Mouse (Mus musculus): ENCODE data around the gene Dclre1a. TPM values are rescaled to one million over a fixed set of nuclear protein-coding genes. Genes with fewer than 3 reads are reported as not detected.

Dclre1a gene
- 4.0 and 5.4 TPM in 2 replicates for polyA plus RNA-seq (2021; fragmentation: Nextera tagmentation)
- long read RNA-seq, experiment 1, partial matches to known transcripts = 1 of 7 reads
- long read RNA-seq, experiment 1, other reads (novel, unspliced or antisense) = 5 of 7 reads
- long read RNA-seq, experiment 2, full-length matches to known transcripts = 2 of 11 reads
- long read RNA-seq, experiment 2, partial matches to known transcripts = 2 of 11 reads
- long read RNA-seq, experiment 2, other reads (novel, unspliced or antisense) = 7 of 11 reads

GRCm38 (mm10) chr19:56547456-56548229 is at the start of gene Dclre1a:
Dclre1a (minus strand) TSS chr19:56548222.

GRCm38 (mm10) chr19:56548230-56549032 is 409 bp upstream of the Dclre1a start, which contains the start of gene Nhlrc2:
Nhlrc2 (plus strand) TSS chr19:56548261.

Other genes starting within 250 kb of the Dclre1a start
- gene Nrap, start 158.2 kb downstream of the Dclre1a start, polyA plus RNA-seq (2021; fragmentation: Nextera tagmentation) = 0.26 and 0.29 TPM in 2 replicates
- 3.0 and 3.8 TPM in 2 replicates for gene Casp7, start 151.1 kb downstream of the Dclre1a start, polyA plus RNA-seq (2021; fragmentation: Nextera tagmentation)
- gene Plekhs1, start 86.6 kb downstream of the Dclre1a start, polyA plus RNA-seq (2021; fragmentation: Nextera tagmentation) = 0.09 and 0.15 TPM in 2 replicates
- gene Nhlrc2, start within 50 bp of the Dclre1a start, polyA plus RNA-seq (2021; fragmentation: Nextera tagmentation) = 1.4 and 2.1 TPM in 2 replicates
- gene Adrb1, start 174.0 kb upstream of the Dclre1a start, polyA plus RNA-seq (2021; fragmentation: Nextera tagmentation) = 2.6 and 2.9 TPM in 2 replicates